Mouse (Mus musculus) common myeloid progenitor, adult 5-6 weeks (primary cell): ENCODE results near the gene Shf. TPM values are rescaled to one million over a fixed set of nuclear protein-coding genes. Genes with fewer than 3 reads are reported as not detected.

Source experiments
- ATAC-seq: replicated peaks from 2 replicates; pipeline ENCODE4 v1.8.0; 2016; ENCODE audit warnings: low read depth, mild to moderate bottlenecking, moderate TSS enrichment, inconsistent platforms; ENCODE audit not compliant: poor library complexity, severe bottlenecking
- total RNA-seq: library from RNA; stranded (forward); fragments of 200-1000, 187-1606 nt; gene quantifications from 2 replicates; pipeline ENCODE4 v1.2.3, GENCODE M21; 2017

Shf gene
- total RNA-seq, 1 experiment from 2014 or later = 2.8 TPM

DNA sequence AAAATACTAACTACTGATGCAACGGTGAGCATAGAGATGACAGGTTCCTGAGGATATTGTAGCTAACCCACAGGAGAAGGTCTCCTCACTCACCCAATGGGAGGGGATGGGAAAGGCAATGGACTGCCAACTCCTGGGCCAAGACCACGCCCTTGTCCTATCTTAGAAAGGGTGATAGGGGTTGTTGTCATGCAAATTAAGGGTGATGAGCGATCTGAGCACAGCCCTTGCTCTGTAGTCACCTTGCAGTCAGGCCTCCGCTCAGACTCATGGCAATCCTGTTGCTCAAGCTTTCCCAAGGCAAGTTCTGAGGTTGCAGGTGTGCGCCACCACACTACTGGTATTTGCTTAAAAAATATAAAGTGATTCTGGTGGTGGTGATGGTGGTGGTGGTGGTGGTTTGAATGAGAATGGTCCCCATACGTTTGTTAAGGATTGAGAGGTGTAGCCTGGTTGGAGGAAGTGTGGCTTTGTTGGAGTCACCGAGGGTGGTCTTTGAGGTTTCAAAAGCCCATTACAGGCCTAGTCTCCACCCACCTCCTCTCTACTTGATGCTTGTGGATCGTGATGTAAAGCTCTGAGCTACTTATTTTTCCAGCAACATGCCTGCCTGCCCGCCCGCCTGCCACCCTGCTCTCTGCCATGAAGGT, 1.3 kb upstream of the Shf start:
- no peak for ATAC-seq

DNA sequence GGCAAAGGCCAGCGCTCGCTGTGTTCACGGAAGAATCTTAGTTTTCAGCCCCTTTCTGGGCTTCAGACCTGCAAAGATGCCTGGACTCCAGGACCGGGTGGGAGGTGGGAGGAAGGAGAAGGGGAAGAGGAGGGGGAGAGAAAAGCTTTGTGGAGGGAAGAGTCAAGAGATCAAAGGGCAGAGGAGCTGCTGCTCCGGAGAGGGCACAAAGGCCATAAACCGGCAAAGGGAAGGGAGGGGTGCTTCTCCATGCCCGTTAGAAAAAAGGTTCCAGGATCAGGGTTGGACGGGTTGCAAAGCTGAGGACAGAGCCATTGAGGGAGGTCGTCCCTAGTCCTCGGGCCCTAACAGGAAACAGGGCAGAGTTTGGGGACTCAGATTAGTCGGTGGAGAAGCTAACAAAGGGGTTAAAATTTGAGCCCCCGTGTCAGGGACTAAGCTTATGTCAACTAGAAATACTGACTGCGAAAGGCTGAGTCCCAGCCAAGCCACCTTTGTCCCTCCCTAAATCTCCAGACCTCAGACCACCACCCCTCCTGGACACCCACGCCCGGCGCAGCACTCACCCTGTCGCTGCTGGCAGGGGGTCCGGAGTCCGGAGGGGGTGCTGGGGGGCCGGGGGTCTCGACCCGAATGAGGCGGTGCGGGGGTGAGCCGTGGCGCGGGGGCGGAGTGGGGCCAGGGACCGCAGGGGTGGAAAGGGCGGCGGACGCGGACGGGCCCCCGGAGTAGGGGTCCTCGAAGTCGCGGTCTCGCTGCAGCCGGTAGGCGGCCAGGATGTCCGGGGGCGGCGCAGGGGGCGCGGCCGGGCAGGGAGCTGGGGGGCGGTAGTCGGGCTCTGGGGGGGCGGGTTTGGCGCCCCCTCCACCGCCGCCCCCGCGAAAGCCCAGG, 636 bp downstream of the Shf start:
- ATAC-seq = no peak

DNA sequence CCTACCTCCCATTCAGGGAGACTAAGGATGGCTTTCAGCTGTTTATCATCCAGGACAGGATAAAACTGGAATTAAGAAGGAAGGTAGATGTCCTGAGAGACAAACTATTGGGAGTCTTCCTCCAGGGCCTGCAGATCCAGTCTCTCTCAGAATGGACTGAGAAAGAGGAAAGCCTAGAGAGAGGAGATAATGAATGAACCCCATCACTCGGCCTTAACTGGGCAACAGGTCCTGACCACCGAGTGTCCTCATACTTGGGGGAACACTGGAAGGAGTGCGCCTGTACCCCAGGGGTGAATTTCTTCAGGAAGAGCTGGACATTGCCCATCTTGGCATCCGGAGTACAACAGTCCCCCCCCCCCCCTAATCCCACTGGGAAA, 1.3 kb downstream of the Shf start:
- no peak for ATAC-seq

DNA sequence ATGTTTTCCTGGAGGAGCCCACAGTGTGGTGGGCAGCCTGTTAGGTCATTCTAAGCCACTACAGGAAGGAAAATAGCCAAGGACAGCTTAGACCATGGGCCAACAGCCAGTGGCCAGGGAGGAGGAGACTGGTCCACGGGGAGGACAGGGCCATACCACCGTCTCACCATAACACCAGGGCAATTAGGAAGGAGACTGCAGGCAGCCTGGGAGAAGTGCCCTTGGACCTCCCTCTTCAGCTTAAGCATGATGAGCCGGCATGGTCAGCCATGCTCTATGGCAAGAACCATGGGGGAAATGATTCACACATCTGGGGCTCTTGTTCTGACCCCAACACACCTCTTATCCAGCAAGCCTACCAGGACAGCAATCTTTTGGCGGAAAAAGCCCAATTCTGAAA, 1.8 kb downstream of the Shf start:
- ATAC-seq = no peak

DNA sequence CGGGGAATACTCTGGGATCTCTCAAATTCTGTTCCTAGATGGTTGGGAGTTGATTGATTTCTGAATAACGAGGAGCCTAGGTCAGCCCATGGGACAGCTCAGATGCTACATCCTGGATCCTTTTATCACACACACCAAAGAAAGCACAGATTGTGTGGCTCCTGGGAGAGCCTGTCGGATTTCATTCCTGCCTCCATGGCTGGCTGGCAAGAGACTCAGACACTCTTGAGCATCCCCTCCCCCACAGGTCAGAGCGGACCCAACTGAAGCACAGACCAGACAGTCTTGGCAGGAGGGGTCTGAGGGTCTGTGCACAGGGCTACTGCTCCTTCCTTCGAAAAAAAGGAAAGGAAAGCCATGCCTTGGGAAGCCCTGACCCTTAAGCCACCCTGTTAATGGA, 2.3 kb downstream of the Shf start:
- no peak for ATAC-seq

DNA sequence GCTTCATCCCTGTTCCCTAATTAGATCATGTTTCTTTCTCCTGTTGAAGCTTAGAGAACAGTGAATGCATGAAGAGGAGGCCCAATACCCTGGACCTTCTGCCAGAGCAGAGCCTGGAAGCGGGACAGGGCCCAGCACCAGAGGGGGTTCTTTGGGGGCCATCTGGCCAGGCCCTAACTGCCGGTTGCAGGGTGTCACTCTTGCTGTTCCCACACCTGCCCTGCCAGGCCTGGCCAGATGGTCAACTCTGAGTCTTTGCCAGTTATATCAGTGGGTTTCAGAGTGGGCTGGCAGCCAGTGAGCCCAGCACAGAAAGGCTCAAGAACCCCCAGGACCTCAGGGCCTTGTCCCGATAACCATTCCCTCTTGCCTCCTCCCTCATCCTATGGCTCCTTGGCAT, 2.9 kb downstream of the Shf start:
- ATAC-seq = no peak

DNA sequence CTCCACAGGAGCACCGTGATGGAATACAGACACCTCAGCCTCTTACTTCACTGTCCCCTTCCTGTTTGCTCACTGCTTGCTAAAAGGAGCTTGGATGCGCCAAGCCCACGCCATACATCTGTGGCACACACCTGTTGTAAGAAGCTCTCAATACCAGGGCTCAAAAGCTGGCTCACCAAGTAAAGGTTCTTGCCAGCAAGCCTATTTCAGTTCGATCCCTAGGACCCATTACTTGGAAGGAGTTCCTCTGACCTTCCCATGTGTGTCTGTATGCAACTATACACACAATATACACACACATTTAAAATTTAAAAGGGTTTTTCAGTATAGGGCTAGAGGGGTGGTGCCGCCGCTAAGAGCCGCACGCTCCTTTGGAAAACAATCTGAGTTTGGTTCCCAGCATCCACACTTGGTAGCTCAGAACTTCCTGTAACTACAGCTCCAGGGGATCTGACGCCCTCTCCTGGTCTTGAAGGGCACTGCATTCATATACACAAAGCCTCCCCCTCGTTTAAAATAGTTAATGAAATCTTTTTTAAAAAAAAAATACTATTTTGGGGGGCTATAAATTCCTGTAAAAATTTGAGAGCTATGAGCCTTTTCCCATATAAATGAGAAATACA, 3.6 kb downstream of the Shf start:
- no peak for ATAC-seq

DNA sequence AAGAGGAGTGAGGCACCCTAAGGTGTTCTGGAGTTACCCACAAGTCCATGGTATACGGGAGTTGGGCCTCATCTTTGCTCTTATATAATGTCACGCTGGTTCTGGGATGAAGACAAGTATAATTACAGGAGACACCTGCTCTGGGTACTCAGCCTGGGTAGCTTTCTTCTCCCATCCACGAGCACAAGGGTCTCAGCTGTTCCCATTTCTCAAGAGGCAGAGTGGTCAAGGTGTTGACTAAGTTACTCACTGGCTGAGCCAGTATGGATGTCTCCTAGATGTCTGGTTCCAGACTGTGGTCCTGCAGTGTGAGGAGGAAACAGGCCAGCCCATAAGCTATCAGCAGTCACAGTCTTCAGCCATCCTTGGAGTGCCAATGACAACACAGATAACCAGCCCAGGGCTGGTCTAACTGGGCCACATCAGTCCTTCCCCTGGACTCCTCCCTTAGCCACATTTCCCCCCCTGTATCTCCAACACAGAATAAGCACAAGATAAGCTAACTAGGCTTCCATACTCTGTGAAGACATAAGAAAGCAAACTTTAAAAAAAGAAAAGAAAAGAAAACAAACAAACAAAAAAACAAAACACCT, 4.5 kb downstream of the Shf start:
- peak; percentile 43 for ATAC-seq

DNA sequence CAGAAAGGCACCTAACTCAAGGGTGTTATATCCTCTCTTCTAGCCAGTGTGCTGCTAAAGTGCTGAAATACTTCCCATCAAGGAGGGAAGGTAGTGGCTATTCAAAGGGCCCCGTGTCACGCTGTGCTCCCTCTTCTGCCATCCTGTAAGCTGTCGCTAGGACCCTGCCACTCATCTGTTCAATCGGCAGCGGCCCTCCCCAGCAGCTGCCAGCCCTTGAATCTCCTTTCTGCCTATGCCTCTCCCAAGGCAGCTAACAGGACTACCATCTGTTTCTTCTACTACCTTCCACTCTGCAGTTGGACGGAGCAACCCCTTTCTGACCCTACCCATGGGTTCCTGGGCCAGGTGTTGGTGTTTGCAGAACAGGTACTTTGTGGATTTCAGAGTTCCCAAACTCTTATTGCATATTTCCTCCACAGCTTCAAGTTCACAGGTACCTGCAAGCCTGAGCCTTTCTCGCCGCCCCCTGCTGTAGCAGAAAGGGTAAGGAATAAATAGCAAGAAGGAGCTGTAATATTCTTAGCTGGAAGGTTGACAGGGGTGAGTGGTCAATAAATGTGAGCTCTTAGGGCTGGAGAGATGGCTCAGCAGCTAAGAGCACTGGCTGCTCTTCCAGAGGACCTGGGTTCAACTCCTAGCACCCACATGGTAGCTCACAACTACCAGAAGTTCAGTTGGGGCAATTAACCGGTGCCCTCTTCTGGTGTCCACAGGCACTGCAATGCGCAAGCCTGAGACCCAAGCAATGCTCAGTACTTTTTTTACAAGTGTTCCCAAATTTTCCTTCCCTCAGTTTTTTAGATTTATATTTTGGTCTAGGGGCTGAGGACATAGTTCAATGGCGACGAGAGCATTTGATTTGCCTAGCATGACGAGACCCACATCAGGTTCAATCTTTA, 6.1 kb downstream of the Shf start:
- ATAC-seq = no peak

DNA sequence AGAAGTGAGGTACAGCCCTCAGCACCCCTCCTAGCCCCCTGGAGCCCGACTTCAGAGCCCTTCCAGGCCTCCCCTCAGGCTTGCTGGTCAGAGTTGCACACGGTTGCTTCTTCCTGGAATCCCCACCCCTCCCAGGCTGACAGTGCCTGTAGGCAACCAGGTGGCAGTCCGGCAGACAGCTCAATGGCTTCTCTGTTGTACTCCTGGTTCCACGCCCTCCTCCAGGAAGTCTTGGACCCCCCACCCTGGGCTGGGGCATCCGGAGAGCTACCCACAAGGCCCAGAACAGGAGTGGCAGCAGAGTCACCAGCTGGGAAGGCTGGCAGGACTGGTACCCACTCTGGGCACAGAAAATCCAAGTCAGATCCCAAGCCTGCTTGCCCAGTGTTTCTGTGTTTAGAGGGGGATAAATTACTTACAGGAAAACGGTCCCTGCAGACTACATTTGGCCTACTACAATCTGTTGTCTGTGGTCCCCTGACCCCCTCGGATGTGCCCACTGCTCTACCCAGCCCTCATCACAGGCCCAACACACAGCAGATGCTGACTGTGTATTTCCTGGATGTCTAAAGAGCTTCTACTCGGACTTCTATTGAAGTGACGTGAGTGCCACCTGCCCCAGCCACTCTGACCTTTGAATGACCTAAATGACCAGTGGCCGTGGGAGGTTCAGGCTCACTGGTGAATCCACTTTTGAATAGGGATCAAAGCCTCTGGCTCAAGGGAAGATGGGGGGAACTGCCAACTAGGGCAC, 6.9 kb downstream of the Shf start:
- ATAC-seq = no peak

DNA sequence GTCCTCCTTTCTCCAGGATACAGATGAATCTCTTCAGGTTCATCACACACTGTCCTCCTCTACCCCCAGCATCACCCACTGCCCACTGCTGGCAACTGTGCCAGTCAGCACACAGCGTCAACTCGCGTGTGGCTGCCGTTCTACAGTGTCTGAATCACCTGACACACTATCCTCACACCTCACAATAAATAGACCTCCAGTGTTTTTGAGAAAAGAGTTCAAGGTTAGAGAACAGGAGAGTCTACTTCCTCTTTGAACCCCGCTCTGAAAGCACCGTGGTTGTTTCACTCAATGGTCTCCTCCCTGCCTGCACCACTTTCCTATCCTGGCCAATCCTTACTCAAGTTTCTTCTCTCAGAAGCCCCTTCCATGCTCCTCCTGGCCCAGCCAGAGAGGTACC, 7.8 kb downstream of the Shf start:
- peak; percentile 17; the same call in 1 of the 2 replicates for ATAC-seq

DNA sequence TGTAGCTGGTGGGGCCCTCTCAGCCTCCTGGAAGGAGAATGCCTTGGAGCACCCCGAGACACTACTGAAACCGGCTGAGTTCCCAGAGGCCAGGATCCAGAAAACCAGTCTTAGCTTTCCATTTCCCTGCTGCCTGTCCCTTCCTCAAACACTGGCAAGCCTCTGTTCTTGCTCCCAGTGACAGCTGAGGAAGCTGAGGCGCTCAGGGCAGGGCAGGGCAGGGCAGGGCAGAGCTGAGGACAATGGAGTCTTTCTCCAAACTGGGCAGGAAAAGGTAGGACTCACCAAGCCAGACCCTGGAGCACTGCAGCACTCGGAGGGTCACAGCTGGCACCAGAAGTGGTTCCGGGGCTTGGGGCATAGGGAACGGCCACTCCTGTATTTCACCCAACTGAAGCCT, 8.7 kb downstream of the Shf start:
- no peak for ATAC-seq

DNA sequence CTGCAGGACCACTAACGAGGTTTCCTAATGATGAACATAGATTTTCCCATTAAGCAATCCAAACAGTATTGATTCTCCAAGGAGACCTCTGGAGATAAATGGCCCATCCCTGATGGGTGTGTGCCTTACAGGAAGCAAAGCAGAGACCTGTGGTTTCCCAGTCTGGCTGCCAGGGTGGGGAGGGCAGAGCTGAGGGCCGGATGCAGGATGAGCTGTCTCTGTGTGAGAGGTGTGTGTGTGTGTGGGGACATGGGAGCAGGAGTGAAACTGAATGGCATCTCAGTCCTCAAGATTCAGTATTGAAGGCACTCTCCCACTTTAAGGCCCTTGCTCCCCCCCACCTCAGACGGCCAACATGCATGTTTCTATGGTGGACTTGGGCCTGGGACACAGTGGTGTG, 12.8 kb downstream of the Shf start:
- ATAC-seq = no peak; the same call in 1 of the 2 replicates

DNA sequence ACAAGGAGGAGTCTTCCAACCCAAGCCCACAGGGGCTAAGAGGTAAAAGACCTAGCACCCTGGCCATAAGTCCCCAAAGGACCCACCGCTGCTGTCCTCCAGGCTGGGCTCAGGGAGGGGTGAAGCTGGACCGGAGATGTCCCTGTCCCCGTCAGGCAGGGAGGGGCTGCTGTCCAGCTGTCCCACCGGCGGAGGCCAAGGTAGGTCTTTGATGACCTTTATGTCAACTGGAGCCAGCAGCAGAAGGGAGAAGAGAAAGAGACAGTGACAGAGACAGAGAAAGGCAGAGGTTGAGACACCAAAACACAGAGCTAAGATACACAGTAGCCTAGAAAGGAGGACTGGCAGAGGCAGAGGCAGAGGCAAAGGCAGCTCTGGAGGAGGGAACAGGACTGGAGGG, 13.6 kb downstream of the Shf start:
- ATAC-seq = no peak

DNA sequence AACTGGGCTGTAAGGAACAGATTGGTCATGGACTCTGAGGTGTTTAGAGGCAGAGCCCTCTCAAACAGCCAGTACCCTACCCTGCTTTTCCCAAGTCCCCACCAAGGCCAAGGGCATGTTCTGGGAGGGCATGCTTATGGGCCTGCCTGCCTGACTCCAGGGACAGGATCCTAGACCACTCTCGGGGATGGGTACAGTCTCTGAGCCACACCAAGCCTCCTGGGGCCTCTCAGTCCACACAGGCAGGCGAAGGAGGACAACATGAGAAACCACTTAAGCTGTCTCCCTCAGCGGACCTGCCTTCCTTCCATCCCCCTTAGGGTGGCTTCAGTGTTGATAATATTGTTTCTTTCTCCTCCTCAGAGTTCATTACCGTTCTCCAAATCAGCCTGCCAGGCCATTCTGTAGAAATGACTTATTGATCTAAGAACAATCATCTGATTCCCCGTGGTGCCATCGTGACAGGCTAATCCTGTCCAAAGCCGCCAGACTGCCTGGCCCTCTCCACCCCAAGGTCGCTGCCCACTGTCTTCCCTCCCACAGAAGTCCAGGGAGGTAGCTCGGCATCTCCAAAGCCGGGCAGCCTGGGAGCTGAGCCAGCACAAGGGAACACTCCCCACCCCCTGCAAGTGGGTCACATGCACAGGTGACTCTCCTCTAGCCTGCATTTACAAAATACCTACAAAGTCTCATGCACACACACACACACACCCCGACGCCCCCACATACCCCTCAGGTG, 14.6 kb downstream of the Shf start:
- ATAC-seq = no peak

DNA sequence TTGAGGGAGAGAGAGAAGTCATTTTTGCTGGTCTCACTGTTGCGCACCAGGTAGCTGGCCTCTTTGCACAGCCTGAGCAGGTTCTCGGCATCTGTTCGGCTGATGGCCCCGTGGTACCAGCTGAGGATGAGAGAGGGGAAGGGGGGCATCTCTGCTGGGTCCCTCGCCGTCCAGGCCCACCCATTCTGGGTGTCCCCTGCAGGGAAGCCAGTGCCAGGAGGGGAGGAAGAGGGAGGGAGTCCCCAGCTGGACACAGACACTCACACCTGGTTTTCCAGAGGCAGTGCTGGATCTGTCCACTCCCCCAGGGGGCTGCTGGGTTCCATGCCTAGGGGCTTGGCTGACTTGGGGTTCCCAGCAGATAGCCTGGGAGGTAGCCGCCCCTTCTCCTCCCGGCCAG, 15.2 kb downstream of the Shf start:
- no peak for ATAC-seq

DNA sequence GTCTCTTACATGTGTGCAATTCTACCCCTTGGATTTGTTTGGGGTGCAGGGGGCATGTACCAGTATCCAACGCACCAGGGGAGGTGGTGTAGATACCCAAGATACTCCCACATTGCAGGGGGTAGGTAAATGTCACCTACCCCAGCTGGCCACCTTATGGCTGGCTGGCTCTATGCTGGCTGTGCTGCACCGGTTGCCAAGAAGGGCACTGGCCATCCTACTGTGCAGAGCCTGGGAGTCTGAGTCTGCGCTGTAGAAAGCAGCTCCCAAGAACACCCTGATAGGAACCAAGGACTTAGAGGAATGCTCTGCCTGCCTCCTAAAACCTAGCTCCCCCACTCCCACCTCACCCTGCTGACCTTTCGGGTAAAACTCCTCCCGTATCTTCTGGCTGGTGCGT, 16.0 kb downstream of the Shf start:
- no peak for ATAC-seq

DNA sequence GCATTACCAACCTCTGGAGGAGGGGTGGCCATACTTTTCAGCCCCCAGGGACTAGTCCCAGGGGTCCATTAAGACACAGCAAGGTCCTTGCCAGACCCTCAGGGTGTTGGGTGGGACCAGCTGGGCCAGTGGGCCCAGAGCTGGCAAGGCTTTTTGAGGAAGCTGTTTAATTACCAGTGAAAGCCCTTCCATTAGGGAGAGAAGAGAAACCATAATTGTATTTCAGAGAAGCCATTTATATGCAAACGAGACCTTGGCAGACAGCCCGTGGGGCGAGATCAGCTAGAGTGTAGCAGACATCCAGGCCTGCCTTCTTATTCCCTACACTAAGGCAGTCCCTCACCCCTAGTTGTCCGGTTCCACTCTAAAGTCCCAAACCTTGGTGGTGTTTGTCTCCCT, 17.0 kb downstream of the Shf start:
- ATAC-seq = no peak
